Mouse (Mus musculus) brain, embryonic 14.5 days (tissue): ENCODE measurements at regions not wholly inside any gene's neighbourhood (a gene's known extent, or its start where the extent isn't known, plus 50 kb on each side); places are given as distances from the start of the nearest gene placed in this dataset.

ENCODE experiments used
- CTCF ChIP-seq: fragments of 200-500 bp; IDR thresholded peaks from 2 replicates; pipeline ENCODE4 v1.5.1; 2012; ENCODE audit warnings: inconsistent platforms, mild to moderate bottlenecking, moderate library complexity, borderline replicate concordance; ENCODE audit not compliant: insufficient read depth, insufficient read length; ENCODE audit errors: extremely low read depth
- POLR2A ChIP-seq: fragments of 200-500 bp; IDR thresholded peaks from 2 replicates; pipeline ENCODE4 v1.6.1; 2012; ENCODE audit warnings: mild to moderate bottlenecking, inconsistent platforms, borderline replicate concordance; ENCODE audit not compliant: poor library complexity, insufficient read depth, insufficient read length, severe bottlenecking; ENCODE audit errors: extremely low read depth

DNA sequence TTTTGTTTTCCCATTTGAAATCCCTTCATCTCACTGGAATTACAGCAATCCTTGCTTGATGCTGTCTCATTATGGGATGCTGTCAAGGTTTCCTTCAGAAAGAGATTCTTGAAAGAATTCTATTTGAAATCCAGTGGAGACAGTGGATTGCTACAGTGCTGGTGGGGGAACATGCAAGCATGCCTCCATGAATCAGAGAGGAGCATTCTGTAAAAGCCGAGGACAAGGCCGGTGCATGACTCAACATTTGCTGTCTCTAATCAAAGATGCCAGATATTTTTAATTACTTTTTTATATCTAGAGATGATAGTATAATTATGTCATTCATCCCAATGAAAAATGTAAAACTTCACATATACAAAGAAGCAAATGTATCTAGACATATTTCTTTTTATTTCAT, 511.6 kb downstream of the Slc16a7 start:
- TF ChIP-seq CTCF (no peak), POLR2A (no peak)
